Mouse (Mus musculus) stomach, embryonic 16.5 days (tissue): ENCODE results near the gene Cdk2ap2. TPM values are rescaled to one million over a fixed set of nuclear protein-coding genes. Genes with fewer than 3 reads are reported as not detected.

Experiments
- ATAC-seq: fragments of 200-750 bp; cut with Nextera tagmentation; 2 replicates; pipeline ENCODE4 v1.8.0; 2017; ENCODE audit warnings: moderate number of reproducible peaks, moderate TSS enrichment; ENCODE audit not compliant: insufficient read depth, low FRiP score
- H3K27ac ChIP-seq: fragments of 300-500 bp; sonication (generic); 2 replicates; pipeline ENCODE4 v1.5.1; 2014; ENCODE audit warnings: low read length
- H3K27me3 ChIP-seq: fragments of 300-500 bp; sonication (generic); 2 replicates; pipeline ENCODE4 v1.6.1; 2014; ENCODE audit warnings: low read length, control low read depth, mixed read lengths; ENCODE audit not compliant: control insufficient read depth, insufficient read depth
- H3K36me3 ChIP-seq: fragments of 300-500 bp; sonication (generic); 2 replicates; pipeline ENCODE4 v1.6.1; 2014; ENCODE audit warnings: low read length; ENCODE audit not compliant: control insufficient read depth, insufficient read depth
- H3K4me1 ChIP-seq: fragments of 300-500 bp; sonication (generic); 2 replicates; pipeline ENCODE4 v1.6.1; 2014; ENCODE audit warnings: low read length, control low read depth, mixed read lengths; ENCODE audit not compliant: control insufficient read depth, insufficient read depth
- H3K4me2 ChIP-seq: fragments of 300-500 bp; sonication (generic); 2 replicates; pipeline ENCODE4 v1.6.1; 2014; ENCODE audit warnings: low read depth, low read length, mixed read lengths
- H3K4me3 ChIP-seq: fragments of 300-500 bp; sonication (generic); replicated peaks from 2 replicates; pipeline ENCODE4 v1.5.1; 2014; ENCODE audit warnings: mild to moderate bottlenecking, low read length
- H3K9ac ChIP-seq: fragments of 300-500 bp; sonication (generic); 2 replicates; pipeline ENCODE4 v1.6.1; 2014; ENCODE audit warnings: low read length
- H3K9me3 ChIP-seq: fragments of 300-500 bp; sonication (generic); replicated peaks from 2 replicates; pipeline ENCODE4 v1.6.1; 2016; ENCODE audit warnings: low read length, control low read depth; ENCODE audit not compliant: control insufficient read depth
- WGBS: fragments of 180-500 bp; shearing (Covaris S2); extraction: QIAGEN DNeasy Blood & Tissue Kit; methylation state at CpG from one replicate; pipeline ENCODE4 v1.1.7; 2014; 5-methylcytosine and 5-hydroxymethylcytosine counted together
- polyA plus RNA-seq: library from polyadenylated mRNA; unstranded; fragments of >200 nt; fragmentation: Nextera tagmentation; extraction: Ambion mirVana; gene quantifications from 2 replicates; pipeline ENCODE4 v1.2.1, GENCODE M21; 2015

The Cdk2ap2 gene
- polyA plus RNA-seq, 1 experiment from 2014 or later, result 115 TPM

GRCm38 (mm10) chr19:4086156-4086555 lies 10.8 kb upstream of the Cdk2ap2 start:
- Histone ChIP-seq H3K4me1 (no peaks in the 10 kb centered on the region), H3K9ac (no peak overlapping the region), H3K4me3 (no peak overlapping the region), H3K27ac (no peak overlapping the region), H3K4me2 (no peak overlapping the region), H3K36me3 (no peaks in the 10 kb centered on the region), H3K27me3 (no peaks in the 10 kb centered on the region), H3K9me3 (no peaks in the 10 kb centered on the region)
- WGBS, result 86% methylated on average over 15 of the region's 15 CpGs
- ATAC-seq, result no peak

DNA sequence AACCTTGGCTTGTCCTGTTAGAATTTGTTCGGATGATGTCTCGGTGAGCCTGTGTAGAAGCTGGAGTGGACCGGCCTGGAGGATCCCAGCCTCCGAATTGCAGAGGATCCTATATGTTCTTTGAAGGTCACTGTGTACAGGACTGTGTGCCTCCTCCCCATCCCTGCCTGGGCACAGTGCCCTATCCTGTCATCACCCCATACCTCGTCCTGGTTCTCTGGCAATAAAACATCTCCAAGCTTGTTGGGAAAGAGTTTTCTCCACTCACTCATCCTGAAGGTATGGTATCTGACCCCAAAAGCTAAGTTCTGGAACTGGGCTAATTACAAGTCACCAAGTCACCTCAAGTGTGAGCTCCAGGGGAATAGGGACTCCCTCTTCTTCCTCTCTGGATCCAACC lies 9.9 kb upstream of the Cdk2ap2 start:
- Histone ChIP-seq H3K9ac (no peak overlapping the region), H3K4me3 (no peak overlapping the region), H3K27me3 (no peaks in the 10 kb centered on the region), H3K27ac (no peak overlapping the region), H3K4me1 (no peaks in the 10 kb centered on the region), H3K9me3 (no peaks in the 10 kb centered on the region), H3K36me3 (no peaks in the 10 kb centered on the region), H3K4me2 (no peak overlapping the region)
- 86% methylated on average over 5 of the region's 5 CpGs for WGBS
- no peak for ATAC-seq

- Histone ChIP-seq H3K9me3 (no peaks in the 10 kb centered on the region), H3K4me1 (no peaks in the 10 kb centered on the region), H3K4me2 (no peak overlapping the region), H3K27ac (no peak overlapping the region), H3K36me3 (no peaks in the 10 kb centered on the region), H3K9ac (no peak overlapping the region), H3K4me3 (no peak overlapping the region), H3K27me3 (no peaks in the 10 kb centered on the region)
- no peak for ATAC-seq
- WGBS, result 35% methylated on average over 5 of the region's 5 CpGs
Observed at GRCm38 (mm10) chr19:4088146-4088545, 8.8 kb upstream of the Cdk2ap2 start.

DNA sequence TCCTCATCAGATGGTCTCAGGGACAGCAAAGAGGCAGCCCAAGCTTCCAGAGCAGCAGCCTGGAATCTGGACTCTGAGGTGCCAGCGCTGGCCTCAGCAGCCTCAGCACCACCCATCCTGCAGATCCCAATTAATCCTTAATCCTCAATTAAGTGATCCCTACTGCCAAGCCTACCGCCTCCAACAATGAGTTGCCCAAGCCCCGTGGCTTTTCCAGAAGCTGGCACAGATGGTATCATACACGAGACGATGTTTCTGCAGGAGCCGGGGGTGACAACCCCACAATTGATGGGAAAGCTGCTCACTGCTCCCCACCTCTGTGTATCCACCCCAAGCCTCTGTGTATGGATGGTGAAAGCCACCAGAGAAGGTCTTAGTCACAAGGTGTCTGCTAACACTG lies 7.9 kb upstream of the Cdk2ap2 start:
- Histone ChIP-seq H3K36me3 (no peaks in the 10 kb centered on the region), H3K27ac (no peak overlapping the region), H3K4me2 (no peak overlapping the region), H3K4me1 (no peaks in the 10 kb centered on the region), H3K27me3 (no peaks in the 10 kb centered on the region), H3K9me3 (no peaks in the 10 kb centered on the region), H3K9ac (no peak overlapping the region), H3K4me3 (no peak overlapping the region)
- ATAC-seq, result no peak
- WGBS, result 73% methylated on average over 6 of the region's 6 CpGs

- Histone ChIP-seq H3K4me3 (no peak overlapping the region), H3K36me3 (no peaks in the 10 kb centered on the region), H3K4me1 (no peaks in the 10 kb centered on the region), H3K27ac (no peak overlapping the region), H3K4me2 (no peak overlapping the region), H3K9me3 (no peaks in the 10 kb centered on the region), H3K9ac (no peak overlapping the region), H3K27me3 (no peaks in the 10 kb centered on the region)
- no peak for ATAC-seq
- WGBS, result 85% methylated on average over 3 of the region's 3 CpGs
Observed at GRCm38 (mm10) chr19:4090446-4090845, 6.5 kb upstream of the Cdk2ap2 start.

DNA sequence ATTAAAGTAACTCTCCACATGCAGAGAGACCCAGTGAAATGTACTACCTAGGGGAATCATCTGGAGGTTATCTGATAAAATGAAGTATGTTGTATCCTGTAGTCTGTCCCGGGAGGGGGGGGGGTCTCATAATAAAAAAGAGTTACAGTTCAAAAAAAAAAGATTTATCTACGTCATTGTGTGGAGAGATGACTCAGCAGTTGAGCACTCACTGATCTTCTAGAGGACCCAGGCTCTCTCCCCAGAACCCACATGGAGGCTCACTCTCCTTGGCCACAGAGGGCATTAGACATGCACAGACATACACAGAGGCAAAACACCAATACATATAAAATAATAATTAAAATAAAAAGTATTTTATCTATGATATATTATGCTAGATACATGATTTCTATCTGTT lies 5.6 kb upstream of the Cdk2ap2 start:
- Histone ChIP-seq H3K27ac (no peak overlapping the region), H3K4me3 (no peak overlapping the region), H3K36me3 (no peaks in the 10 kb centered on the region), H3K9me3 (no peaks in the 10 kb centered on the region), H3K9ac (no peak overlapping the region), H3K27me3 (no peaks in the 10 kb centered on the region), H3K4me2 (no peak overlapping the region), H3K4me1 (peaks cover 3% of the 10 kb centered on the region; the same call in 1 of the 2 replicates)
- 57% methylated on average over 2 of the region's 2 CpGs for whole genome bisulfite sequencing
- no peak for ATAC-seq

- Histone ChIP-seq H3K27me3 (no peaks in the 10 kb centered on the region), H3K4me1 (peaks cover 9% of the 10 kb centered on the region), H3K9me3 (no peaks in the 10 kb centered on the region), H3K27ac (no peak overlapping the region), H3K36me3 (no peaks in the 10 kb centered on the region), H3K4me2 (no peak overlapping the region), H3K9ac (no peak overlapping the region), H3K4me3 (no peak overlapping the region)
- 79% methylated on average over 3 of the region's 3 CpGs for WGBS
- no peak for ATAC-seq
Observed at GRCm38 (mm10) chr19:4092750-4093149, 4.2 kb upstream of the Cdk2ap2 start.

DNA sequence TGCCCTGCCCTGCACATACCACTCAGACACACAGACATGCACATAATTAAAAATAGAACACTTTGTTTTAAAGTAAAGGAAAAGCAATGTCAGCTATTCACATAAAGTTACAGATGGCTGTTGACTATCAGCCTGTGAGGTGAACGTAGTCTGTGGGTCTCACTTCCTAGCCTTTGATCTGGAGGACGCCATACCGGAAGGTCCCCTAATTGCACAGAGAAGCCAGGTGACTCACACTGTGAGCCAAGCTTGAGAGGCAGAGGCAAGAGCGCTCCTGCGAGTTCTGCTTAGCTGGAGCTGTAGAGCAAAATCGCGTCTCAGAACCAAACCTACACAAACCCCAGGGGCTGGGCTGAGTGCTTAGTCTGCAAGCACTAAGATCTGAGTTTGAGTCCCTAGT lies 3.2 kb upstream of the Cdk2ap2 start:
- WGBS, result 63% methylated on average over 7 of the region's 7 CpGs
- no peaks in the 10 kb centered on the region for H3K9me3 ChIP-seq
- H3K9ac ChIP-seq, result no peak overlapping the region
- no peak overlapping the region for H3K4me3 ChIP-seq
- H3K27ac ChIP-seq, result no peak overlapping the region
- peaks cover 18% of the 10 kb centered on the region for H3K4me1 ChIP-seq
- H3K36me3 ChIP-seq, result no peaks in the 10 kb centered on the region
- ATAC-seq, result no peak
- H3K4me2 ChIP-seq, result no peak overlapping the region
- H3K27me3 ChIP-seq, result no peaks in the 10 kb centered on the region

GRCm38 (mm10) chr19:4094348-4094747 lies 2.6 kb upstream of the Cdk2ap2 start:
- no peak overlapping the region for H3K27ac ChIP-seq
- 75% methylated on average over 3 of the region's 3 CpGs for WGBS
- no peak overlapping the region for H3K4me2 ChIP-seq

DNA sequence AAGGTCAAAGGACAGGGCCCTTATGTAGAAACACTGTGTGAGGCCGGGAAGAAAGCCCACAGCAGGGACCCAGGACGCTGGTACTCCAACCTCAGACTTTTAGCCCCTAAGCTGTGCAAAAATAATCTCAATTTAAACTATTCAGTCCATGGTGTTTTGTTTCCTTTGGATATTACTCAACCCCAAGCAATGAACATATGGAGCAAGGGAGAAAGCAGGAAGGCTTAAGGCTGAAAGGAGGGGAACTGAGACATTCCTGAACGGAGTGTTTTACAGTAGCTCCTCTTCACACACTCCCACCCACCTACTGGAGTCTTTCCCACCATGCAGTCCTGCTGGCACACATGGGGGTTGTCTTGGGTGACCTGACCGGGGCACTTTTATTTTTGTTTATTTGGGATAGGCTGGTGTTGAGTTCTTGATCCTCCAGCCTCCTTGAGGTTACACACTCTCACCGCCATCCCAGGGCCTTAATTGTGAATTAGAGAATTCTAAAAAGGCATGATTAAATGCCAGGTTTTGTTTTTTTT lies 2.1 kb upstream of the Cdk2ap2 start:
- Histone ChIP-seq H3K27me3 (no peaks in the 10 kb centered on the region), H3K4me2 (no peak overlapping the region), H3K9me3 (no peaks in the 10 kb centered on the region), H3K36me3 (no peaks in the 10 kb centered on the region), H3K4me1 (peaks cover 28% of the 10 kb centered on the region), H3K27ac (no peak overlapping the region), H3K9ac (no peak overlapping the region), H3K4me3 (no peak overlapping the region)
- WGBS, result 79% methylated on average over 5 of the region's 5 CpGs
- ATAC-seq, result no peak

More at GRCm38 (mm10) chr19:4094348-4094747, 2.6 kb upstream of the Cdk2ap2 start:
- H3K4me3 ChIP-seq, result no peak overlapping the region
- ATAC-seq, result no peak
- H3K27me3 ChIP-seq, result no peaks in the 10 kb centered on the region
- peaks cover 24% of the 10 kb centered on the region for H3K4me1 ChIP-seq
- H3K9ac ChIP-seq, result no peak overlapping the region
- H3K36me3 ChIP-seq, result no peaks in the 10 kb centered on the region
- H3K9me3 ChIP-seq, result no peaks in the 10 kb centered on the region
